Mouse (Mus musculus) myocyte (in vitro differentiated cells): ENCODE data around the gene Arpc1b. TPM values are rescaled to one million over a fixed set of nuclear protein-coding genes. Genes with fewer than 3 reads are reported as not detected.

Experiments used
- H3K27me3 ChIP-seq: one replicate; pipeline ENCODE4 v1.6.1; 2011; ENCODE audit not compliant: control insufficient read depth, insufficient read depth, insufficient read length
- H3K36me3 ChIP-seq: one replicate; pipeline ENCODE4 v1.6.1; 2011; ENCODE audit not compliant: control insufficient read depth, insufficient read depth
- H3K4me2 ChIP-seq: one replicate; pipeline ENCODE4 v1.6.1; 2011; ENCODE audit warnings: low read depth, control low read depth
- H3K4me3 ChIP-seq: one replicate; pipeline ENCODE4 v1.5.1; 2011; ENCODE audit warnings: mild to moderate bottlenecking, control low read depth, moderate library complexity
- H3K79me2 ChIP-seq: one replicate; pipeline ENCODE4 v1.6.1; 2011; ENCODE audit not compliant: control insufficient read depth, insufficient read depth
- H3ac ChIP-seq: one replicate; pipeline ENCODE4 v1.6.1; 2011; ENCODE audit not compliant: control insufficient read depth, insufficient read length
- CEBPB ChIP-seq: IDR thresholded peaks from 2 replicates; pipeline ENCODE4 v1.6.1; 2011; ENCODE audit warnings: mild to moderate bottlenecking, moderate library complexity; ENCODE audit not compliant: poor library complexity, insufficient read depth, severe bottlenecking
- E2F4 ChIP-seq: IDR thresholded peaks from one replicate; pipeline ENCODE4 v1.6.1; 2011; ENCODE audit warnings: mild to moderate bottlenecking, control low read depth, moderate library complexity; ENCODE audit not compliant: insufficient read depth
- MAX ChIP-seq: IDR thresholded peaks from one replicate; pipeline ENCODE4 v1.6.1; 2011; ENCODE audit warnings: low read depth, mild to moderate bottlenecking, control low read depth
- MYOD1 ChIP-seq, 3 experiments: IDR thresholded peaks; one replicate each; pipeline ENCODE4 v1.6.1; 2011; ENCODE audit warnings: control low read depth in 2 of 3, low read depth in 2 of 3, mild to moderate bottlenecking in 2 of 3, moderate library complexity in 1 of 3; ENCODE audit not compliant: insufficient read length in 2 of 3, control insufficient read depth in 1 of 3
- MYOG ChIP-seq, 3 experiments: IDR thresholded peaks; one replicate each; pipeline ENCODE4 v1.6.1; 2011; ENCODE audit warnings: control low read depth in 2 of 3, low read depth in 2 of 3, mild to moderate bottlenecking in 2 of 3; ENCODE audit not compliant: insufficient read length in 2 of 3, control insufficient read depth in 1 of 3, insufficient read depth in 1 of 3
- POLR2A ChIP-seq: IDR thresholded peaks from one replicate; pipeline ENCODE4 v1.6.1; 2011; ENCODE audit warnings: low read depth, mild to moderate bottlenecking, control low read depth, moderate library complexity; ENCODE audit not compliant: insufficient read length
- POLR2AphosphoS2 ChIP-seq: IDR thresholded peaks from one replicate; pipeline ENCODE4 v1.6.1; 2011; ENCODE audit warnings: low read depth, control low read depth; ENCODE audit not compliant: insufficient read length
- REST ChIP-seq: IDR thresholded peaks from one replicate; pipeline ENCODE4 v1.6.1; 2011; ENCODE audit warnings: mild to moderate bottlenecking, control low read depth, moderate library complexity; ENCODE audit not compliant: insufficient read depth, insufficient read length
- SRF ChIP-seq: IDR thresholded peaks from one replicate; pipeline ENCODE4 v1.6.1; 2011; ENCODE audit warnings: low read depth; ENCODE audit not compliant: control insufficient read depth, insufficient read length
- TCF12 ChIP-seq: IDR thresholded peaks from one replicate; pipeline ENCODE4 v1.6.1; 2011; ENCODE audit warnings: mild to moderate bottlenecking, control low read depth; ENCODE audit not compliant: poor library complexity, insufficient read depth, severe bottlenecking
- TCF3 ChIP-seq: IDR thresholded peaks from one replicate; pipeline ENCODE4 v1.6.1; 2011; ENCODE audit warnings: low read depth, control low read depth; ENCODE audit not compliant: insufficient read length
- USF1 ChIP-seq: IDR thresholded peaks from one replicate; pipeline ENCODE4 v1.6.1; 2011; ENCODE audit warnings: low read depth, mild to moderate bottlenecking, control low read depth, moderate library complexity
- polyA plus RNA-seq: library from polyadenylated mRNA; unstranded; fragments of >200 nt; fragmentation: generic; extraction: Trizol; gene quantifications from one replicate; pipeline ENCODE4 v1.2.1, GENCODE M21; 2012; ENCODE audit warnings: missing spikeins

The Arpc1b gene
- polyA plus RNA-seq, 1 experiment: 482 TPM

DNA sequence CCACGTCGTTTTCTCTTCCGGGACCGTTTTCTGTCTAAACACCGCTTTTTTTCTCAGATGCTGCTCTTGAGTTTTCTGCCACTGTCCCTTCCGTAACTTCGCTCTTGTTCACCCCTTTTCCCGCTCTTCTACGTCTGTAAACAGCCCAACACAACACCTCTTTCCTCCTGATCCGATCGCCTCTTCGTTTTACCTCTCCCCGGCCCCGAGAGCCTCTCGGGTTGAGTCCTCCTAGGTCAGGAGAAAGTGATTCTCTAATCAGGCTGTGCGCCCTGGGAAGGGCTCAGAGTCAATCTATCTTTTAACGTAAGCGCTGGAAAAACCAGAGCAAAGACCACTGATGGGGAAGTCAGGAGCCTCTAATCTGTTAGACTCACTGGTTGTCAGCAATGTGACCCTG, 26.6 kb downstream of the Arpc1b start:
- peaks cover 63% of the 10 kb centered on the region for H3K79me2 ChIP-seq
- H3K36me3 ChIP-seq: peaks cover 35% of the 10 kb centered on the region
- peak overlapping the region; percentile 94 for H3K4me3 ChIP-seq
- TF ChIP-seq MYOD1 (IDR thresholded peaks at IDR 0.05; ENCODE audit: control insufficient read depth in 1 of 3, insufficient read length in 2 of 3, low read depth in 2 of 3) (no peak), E2F4 (no peak), SRF (no peak)
- peak overlapping the region; percentile 69 for H3K4me2 ChIP-seq
- no peaks in the 10 kb centered on the region for H3K27me3 ChIP-seq
- peak overlapping the region; percentile 68 for H3ac ChIP-seq

DNA sequence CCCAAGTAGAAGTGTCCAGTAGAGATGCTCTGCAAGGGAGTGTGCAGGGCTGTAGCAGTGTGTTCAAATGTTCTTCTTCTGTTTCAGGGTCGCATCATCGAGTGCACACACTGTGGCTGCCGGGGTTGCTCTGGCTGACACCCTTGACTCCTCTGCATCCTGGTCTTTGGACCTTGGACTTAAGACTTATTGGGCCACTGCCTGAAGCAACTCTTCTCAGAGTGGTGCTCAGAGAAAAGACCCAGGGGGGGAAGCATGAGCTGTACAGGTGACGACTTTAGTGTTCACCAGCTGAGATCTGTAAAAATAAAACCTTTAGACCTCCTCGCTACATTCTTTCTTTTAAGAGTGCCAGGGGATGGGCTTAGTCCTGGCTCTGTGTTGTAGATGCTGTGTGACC, 33.7 kb downstream of the Arpc1b start:
- H3K4me2 ChIP-seq: no peak overlapping the region

DNA sequence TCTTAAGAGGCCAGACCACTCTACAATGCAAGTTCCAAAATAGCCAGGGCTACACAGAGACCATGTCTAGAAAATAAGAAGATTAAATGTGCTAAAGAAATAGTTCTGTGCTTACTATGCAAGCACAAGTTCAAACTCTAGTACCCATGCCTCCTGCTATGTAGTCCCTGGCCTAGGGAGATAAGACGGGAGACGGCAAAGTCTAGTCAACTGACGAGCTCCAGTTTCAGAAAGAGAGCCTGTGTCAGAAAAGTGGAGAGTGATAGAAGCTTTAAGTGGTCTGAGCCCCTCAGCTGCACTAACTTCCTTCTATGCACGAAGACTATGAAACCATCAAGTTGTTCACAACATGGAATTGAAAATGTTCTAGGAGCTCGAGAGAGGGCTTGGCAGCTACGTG, 35.3 kb downstream of the Arpc1b start:
- Histone ChIP-seq H3K27me3 (no peaks in the 10 kb centered on the region), H3K79me2 (no peaks in the 10 kb centered on the region), H3K4me3 (no peak overlapping the region), H3K4me2 (no peak overlapping the region), H3ac (no peak overlapping the region), H3K36me3 (peaks cover 37% of the 10 kb centered on the region)
- TF ChIP-seq TCF3: no peak
- no peak for TF ChIP-seq POLR2AphosphoS2
- no peak for TF ChIP-seq MYOG (IDR thresholded peaks at IDR 0.05; ENCODE audit: control insufficient read depth in 1 of 3, insufficient read depth in 1 of 3, insufficient read length in 2 of 3, low read depth in 2 of 3)
- no peak for TF ChIP-seq TCF12
- no peak for TF ChIP-seq POLR2A
- TF ChIP-seq E2F4: no peak
- TF ChIP-seq MYOD1 (IDR thresholded peaks at IDR 0.05; ENCODE audit: control insufficient read depth in 1 of 3, insufficient read length in 2 of 3, low read depth in 2 of 3): no peak
- TF ChIP-seq REST: no peak
- TF ChIP-seq MAX: no peak
- TF ChIP-seq CEBPB: no peak
- TF ChIP-seq USF1: no peak
- TF ChIP-seq SRF: no peak

More for the DNA sequence above, 33.7 kb downstream of the Arpc1b start:
- Histone ChIP-seq H3K36me3 (peaks cover 51% of the 10 kb centered on the region), H3K79me2 (peaks cover 3% of the 10 kb centered on the region), H3K4me3 (no peak overlapping the region), H3K27me3 (no peaks in the 10 kb centered on the region), H3ac (no peak overlapping the region)
- TF ChIP-seq CEBPB (no peak), USF1 (no peak), SRF (no peak), REST (no peak), MYOD1 (IDR thresholded peaks at IDR 0.05; ENCODE audit: control insufficient read depth in 1 of 3, insufficient read length in 2 of 3, low read depth in 2 of 3) (no peak), TCF3 (no peak), POLR2AphosphoS2 (no peak), MAX (no peak), POLR2A (no peak), TCF12 (no peak), E2F4 (no peak), MYOG (IDR thresholded peaks at IDR 0.05; ENCODE audit: control insufficient read depth in 1 of 3, insufficient read depth in 1 of 3, insufficient read length in 2 of 3, low read depth in 2 of 3) (no peak)

DNA sequence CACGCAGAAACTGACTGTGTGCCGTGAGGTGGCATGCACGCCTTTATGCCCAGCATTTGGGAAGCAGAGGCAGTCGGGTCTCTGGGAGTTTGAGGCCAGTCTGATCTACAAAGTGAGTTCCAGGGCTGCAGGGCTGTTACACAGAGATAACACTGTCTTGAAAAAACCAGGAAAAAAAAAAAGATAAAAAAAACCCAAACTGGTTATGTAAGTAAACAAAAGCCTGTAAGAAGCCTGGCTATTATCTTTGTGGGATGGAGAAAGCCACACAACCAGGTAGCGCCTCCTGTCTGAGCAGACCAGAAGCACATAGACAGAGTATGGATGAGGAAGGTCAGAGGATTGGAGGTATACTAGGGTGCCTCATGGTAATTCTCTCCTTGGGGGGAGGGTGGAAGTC, 38.7 kb downstream of the Arpc1b start:
- Histone ChIP-seq H3K4me3 (no peak overlapping the region), H3K36me3 (peaks cover 19% of the 10 kb centered on the region), H3ac (no peak overlapping the region), H3K79me2 (no peaks in the 10 kb centered on the region), H3K27me3 (no peaks in the 10 kb centered on the region), H3K4me2 (no peak overlapping the region)
- TF ChIP-seq MYOG (IDR thresholded peaks at IDR 0.05; ENCODE audit: control insufficient read depth in 1 of 3, insufficient read depth in 1 of 3, insufficient read length in 2 of 3, low read depth in 2 of 3) (no peak), MAX (no peak), CEBPB (no peak)

DNA sequence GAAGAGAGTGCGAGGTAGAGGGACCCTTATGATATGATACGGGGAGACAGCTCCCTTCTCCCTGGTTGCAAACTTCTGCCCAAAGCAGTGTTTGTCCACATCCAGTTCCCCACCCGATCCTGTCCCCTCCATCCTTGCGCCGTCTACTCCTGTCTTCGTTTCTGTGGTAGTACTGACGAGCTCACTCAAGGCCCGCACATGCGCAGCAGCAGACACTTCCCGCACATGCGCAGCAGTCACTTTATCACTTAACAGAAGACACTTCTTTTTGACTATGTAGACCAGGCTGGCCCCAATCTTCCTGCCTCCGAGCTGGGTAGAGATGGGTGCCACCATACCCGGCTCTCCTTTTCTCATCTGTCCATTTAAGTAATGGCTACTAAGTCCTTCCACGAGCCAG, 47.3 kb downstream of the Arpc1b start:
- Histone ChIP-seq H3K27me3 (no peaks in the 10 kb centered on the region), H3K4me3 (no peak overlapping the region), H3K79me2 (peaks cover 11% of the 10 kb centered on the region), H3ac (no peak overlapping the region), H3K4me2 (no peak overlapping the region), H3K36me3 (peaks cover 10% of the 10 kb centered on the region)
- TF ChIP-seq E2F4 (no peak), POLR2AphosphoS2 (no peak), CEBPB (no peak), USF1 (no peak), MYOD1 (IDR thresholded peaks at IDR 0.05; ENCODE audit: control insufficient read depth in 1 of 3, insufficient read length in 2 of 3, low read depth in 2 of 3) (no peak), TCF12 (no peak), SRF (no peak), POLR2A (no peak), MYOG (IDR thresholded peaks at IDR 0.05; ENCODE audit: control insufficient read depth in 1 of 3, insufficient read depth in 1 of 3, insufficient read length in 2 of 3, low read depth in 2 of 3) (no peak), MAX (no peak), REST (no peak), TCF3 (no peak)
